ENCODE assay signal across 27 mouse cellular contexts in genomic region chr13:51939262-51939661, GRCm38 (mm10).
DNase-seq lines count a peak whose midpoint lies in the region; ATAC-seq and TF ChIP-seq lines count a peak whose summit lies in the region.
"Had no signal": no experiment of that assay in that cellular context is flagged by ENCODE, and none has a peak within 500 bp of the region (broad histone marks: within the 10 kb centered on the region; RNA-seq: fewer than 3 reads in every experiment).

No protein-coding gene starts in this region.

- WGBS in liver, postnatal 0 days (ENCODE audit: insufficient replicate concordance), result 46% methylated on average over 4 of the region's 4 CpGs
- 15% methylated on average over 4 of the region's 4 CpGs for WGBS in liver, embryonic 13.5 days (ENCODE audit: insufficient replicate concordance)
- WGBS in liver, embryonic 16.5 days (ENCODE audit: insufficient replicate concordance), result 21% methylated on average over 4 of the region's 4 CpGs

- H3K4me1 ChIP-seq in liver, postnatal 0 days (ENCODE audit: insufficient read depth), result no peaks in the 10 kb centered on the region
- H3K4me1 ChIP-seq in liver, embryonic 13.5 days (replicated peaks), result peaks cover 19% of the 10 kb centered on the region
- H3K4me1 ChIP-seq in liver, embryonic 16.5 days (ENCODE audit: control insufficient read depth, low read depth, low read length), result peaks cover 2% of the 10 kb centered on the region
- H3K4me1 ChIP-seq: embryonic facial prominence, embryonic 13.5 days; forebrain, embryonic 15.5 days had no signal

- no peak overlapping the region for H3K27ac ChIP-seq in liver, postnatal 0 days (ENCODE audit: low read depth)
- no peak overlapping the region for H3K27ac ChIP-seq in liver, embryonic 13.5 days
- H3K27ac ChIP-seq in liver, embryonic 16.5 days (ENCODE audit: low read length), result no peak overlapping the region
- H3K27ac ChIP-seq: embryonic facial prominence, embryonic 13.5 days; forebrain, embryonic 12.5 days; forebrain, embryonic 15.5 days; heart, adult 2 months; heart, embryonic 10.5 days; heart, embryonic 13.5 days; hindbrain, embryonic 10.5 days; hindbrain, embryonic 13.5 days had no signal

- peak; percentile 27 for DNase-seq in liver
- no peak for DNase-seq in liver, postnatal 0 days
- peak; percentile 16 for DNase-seq in liver, embryonic 13.5 days
- no peak for DNase-seq in heart, postnatal 36 days
- DNase-seq in kidney, adult 11 months, result no peak
- no peak for DNase-seq in gastrocnemius, adult 18-20 months (ENCODE audit: low spot score)
- DNase-seq in heart, postnatal 25 days (ENCODE audit: low spot score), result no peak
- DNase-seq: adrenal gland, postnatal 10 days; adrenal gland, postnatal 36 days; cerebellum, adult 11-12 months; cerebellum, adult 8-10 months; cerebellum, postnatal 10 days; gastrocnemius, postnatal 10 days; gastrocnemius, postnatal 36 days; heart, adult 2 months; heart, postnatal 14 days had no signal

- TF ChIP-seq EP300 in liver, postnatal 0 days (IDR thresholded peaks at IDR 0.05; ENCODE audit: low read depth), result no peak

- no peak overlapping the region for H3K4me2 ChIP-seq in liver, postnatal 0 days (ENCODE audit: low read depth, low read length)
- peak overlapping the region; percentile 14; the same call in 1 of the 2 replicates for H3K4me2 ChIP-seq in liver, embryonic 13.5 days
- H3K4me2 ChIP-seq in liver, embryonic 16.5 days (ENCODE audit: low read depth, low read length), result no peak overlapping the region
- H3K4me2 ChIP-seq: embryonic facial prominence, embryonic 13.5 days; forebrain, embryonic 12.5 days; forebrain, embryonic 15.5 days; heart, embryonic 13.5 days; hindbrain, embryonic 13.5 days had no signal

- no peak overlapping the region for H3K9ac ChIP-seq in liver, postnatal 0 days (replicated peaks)
- H3K9ac ChIP-seq in liver, embryonic 13.5 days, result no peak overlapping the region
- no peak overlapping the region for H3K9ac ChIP-seq in liver, embryonic 16.5 days (ENCODE audit: low read depth, low read length)
- H3K9ac ChIP-seq: embryonic facial prominence, embryonic 13.5 days; forebrain, embryonic 12.5 days; forebrain, embryonic 15.5 days; heart, embryonic 13.5 days; hindbrain, embryonic 13.5 days had no signal

- TF ChIP-seq CTCF in liver, postnatal 0 days (IDR thresholded peaks at IDR 0.05; ENCODE audit: low read depth), result no peak

- no peaks in the 10 kb centered on the region for H3K36me3 ChIP-seq in liver, postnatal 0 days (replicated peaks; ENCODE audit: insufficient read depth, low read length)
- no peaks in the 10 kb centered on the region for H3K36me3 ChIP-seq in liver, embryonic 13.5 days
- no peaks in the 10 kb centered on the region for H3K36me3 ChIP-seq in liver, embryonic 16.5 days (ENCODE audit: control insufficient read depth, insufficient read depth)
- H3K36me3 ChIP-seq: embryonic facial prominence, embryonic 13.5 days; forebrain, embryonic 12.5 days; forebrain, embryonic 15.5 days; heart, embryonic 10.5 days; heart, embryonic 13.5 days; hindbrain, embryonic 10.5 days; hindbrain, embryonic 13.5 days had no signal

- no peaks in the 10 kb centered on the region for H3K9me3 ChIP-seq in liver, postnatal 0 days (ENCODE audit: low read length)
- H3K9me3 ChIP-seq in liver, embryonic 13.5 days (replicated peaks), result no peaks in the 10 kb centered on the region
- no peaks in the 10 kb centered on the region for H3K9me3 ChIP-seq in liver, embryonic 16.5 days (replicated peaks; ENCODE audit: control insufficient read depth, low read length)
- H3K9me3 ChIP-seq: embryonic facial prominence, embryonic 13.5 days; forebrain, embryonic 12.5 days; forebrain, embryonic 15.5 days; heart, embryonic 10.5 days; heart, embryonic 13.5 days; hindbrain, embryonic 10.5 days; hindbrain, embryonic 13.5 days had no signal

- H3K4me3 ChIP-seq in liver, postnatal 0 days (ENCODE audit: low read depth, low read length), result no peak overlapping the region
- no peak overlapping the region for H3K4me3 ChIP-seq in liver, embryonic 13.5 days (replicated peaks)
- no peak overlapping the region for H3K4me3 ChIP-seq in liver, embryonic 16.5 days (ENCODE audit: low read depth, low read length)
- H3K4me3 ChIP-seq: embryonic facial prominence, embryonic 13.5 days; erythroblast, embryonic 14.5 days; forebrain, embryonic 12.5 days; forebrain, embryonic 15.5 days; heart, adult 2 months; heart, embryonic 10.5 days; heart, embryonic 13.5 days; hindbrain, embryonic 10.5 days; hindbrain, embryonic 13.5 days had no signal

- intact Hi-C loops in heart, postnatal 36 days (cut with DNase I), result no loop called here
- intact Hi-C loops in heart, postnatal 25 days (cut with DNase I), result no loop called here

- H3K27me3 ChIP-seq in liver, postnatal 0 days (ENCODE audit: insufficient read depth, low read length), result no peaks in the 10 kb centered on the region
- no peaks in the 10 kb centered on the region for H3K27me3 ChIP-seq in liver, embryonic 13.5 days
- no peaks in the 10 kb centered on the region for H3K27me3 ChIP-seq in liver, embryonic 16.5 days (ENCODE audit: control insufficient read depth, insufficient read depth, low read depth, low read length)
- H3K27me3 ChIP-seq: embryonic facial prominence, embryonic 13.5 days; forebrain, embryonic 15.5 days had no signal

- ATAC-seq in liver, postnatal 0 days, result no peak
- peak; percentile 90 for ATAC-seq in liver, embryonic 13.5 days (ENCODE audit: low read depth)
- ATAC-seq in liver, embryonic 16.5 days (ENCODE audit: low read depth), result peak; percentile 62
- ATAC-seq: activated CD4-positive, CD25-positive, alpha-beta regulatory T cell, adult 4 months; forebrain, embryonic 15.5 days; hindbrain, embryonic 16.5 days had no signal

Comparison
In these comparisons a context has a peak if more than half of its experiments do, and no peak if none do; other contexts are left out.
1. DNase-seq: peak in liver (single experiment) and liver, embryonic 13.5 days (single experiment); none in liver, postnatal 0 days (single experiment), heart, postnatal 36 days (0 of 2), kidney, adult 11 months (single experiment), gastrocnemius, adult 18-20 months (single experiment) and heart, postnatal 25 days (single experiment).